14 mouse cellular contexts compared by ENCODE assay signal in genomic region chr7:135077806-135078205, GRCm38 (mm10).
"Had no signal": no experiment of that assay in that cellular context is flagged by ENCODE, and none has a peak within 500 bp of the region (broad histone marks: within the 10 kb centered on the region; RNA-seq: fewer than 3 reads in every experiment).

No protein-coding gene starts in this region.

- H3K9me3 ChIP-seq: liver, embryonic 13.5 days; midbrain, embryonic 12.5 days; neural tube, embryonic 12.5 days; stomach, embryonic 15.5 days had no signal

- H3K4me2 ChIP-seq: liver, embryonic 13.5 days; midbrain, embryonic 12.5 days; neural tube, embryonic 12.5 days; stomach, embryonic 15.5 days had no signal

- ATAC-seq: midbrain, embryonic 16.5 days had no signal

- H3K36me3 ChIP-seq: liver, embryonic 13.5 days; midbrain, embryonic 12.5 days; neural tube, embryonic 12.5 days; stomach, embryonic 15.5 days had no signal

- H3K4me1 ChIP-seq: liver, embryonic 13.5 days; midbrain, embryonic 12.5 days; stomach, embryonic 15.5 days had no signal

- H3K27ac ChIP-seq: liver, embryonic 13.5 days; midbrain, embryonic 12.5 days; neural tube, embryonic 12.5 days; stomach, embryonic 15.5 days had no signal

- H3K27me3 ChIP-seq: liver, embryonic 13.5 days; midbrain, embryonic 12.5 days; stomach, embryonic 15.5 days had no signal

- DNase-seq: kidney, adult 9 months; kidney, postnatal 14 days; kidney, postnatal 4 days; liver, embryonic 13.5 days; lung, adult 2 months; lung, postnatal 14 days; lung, postnatal 4 days; right cerebral cortex, postnatal 25 days; spleen, adult 18-20 months; thymus, postnatal 36 days had no signal

- H3K9ac ChIP-seq: liver, embryonic 13.5 days; midbrain, embryonic 12.5 days; neural tube, embryonic 12.5 days; stomach, embryonic 15.5 days had no signal

- H3K4me3 ChIP-seq: liver, embryonic 13.5 days; midbrain, embryonic 12.5 days; neural tube, embryonic 12.5 days; stomach, embryonic 15.5 days had no signal
